Mouse (Mus musculus) heart, postnatal 0 days (tissue): ENCODE data around the gene Cela3a. TPM values are rescaled to one million over a fixed set of nuclear protein-coding genes. Genes with fewer than 3 reads are reported as not detected.

Experiments
- ATAC-seq: fragments of 200-750 bp; cut with Nextera tagmentation; 2 replicates; pipeline ENCODE4 v1.8.0; 2017; ENCODE audit warnings: low read depth, moderate number of reproducible peaks, moderate library complexity; ENCODE audit not compliant: insufficient read depth
- DNase-seq: peaks from one replicate; pipeline ENCODE4 v3.0.0-alpha.2; 2016; ENCODE audit warnings: low spot score
- H3K27ac ChIP-seq: fragments of 300-500 bp; sonication (generic); 2 replicates; pipeline ENCODE4 v1.5.1; 2014; ENCODE audit warnings: low read depth, mild to moderate bottlenecking
- H3K27me3 ChIP-seq: fragments of 300-500 bp; sonication (generic); 2 replicates; pipeline ENCODE4 v1.6.1; 2014; ENCODE audit warnings: low read length, mixed read lengths; ENCODE audit not compliant: control insufficient read depth, insufficient read depth
- H3K36me3 ChIP-seq: fragments of 300-500 bp; sonication (generic); replicated peaks from 2 replicates; pipeline ENCODE4 v1.6.1; 2014; ENCODE audit warnings: low read length, mixed read lengths; ENCODE audit not compliant: control insufficient read depth, insufficient read depth
- H3K4me1 ChIP-seq: fragments of 300-500 bp; sonication (generic); 2 replicates; pipeline ENCODE4 v1.6.1; 2014; ENCODE audit warnings: antibody characterized with exemption; ENCODE audit not compliant: control insufficient read depth, insufficient read depth
- H3K4me2 ChIP-seq: fragments of 300-500 bp; sonication (generic); 2 replicates; pipeline ENCODE4 v1.6.1; 2014; ENCODE audit warnings: low read depth, mild to moderate bottlenecking, low read length, moderate library complexity
- H3K4me3 ChIP-seq: fragments of 300-500 bp; sonication (generic); 2 replicates; pipeline ENCODE4 v1.5.1; 2014; ENCODE audit warnings: low read depth, low read length
- H3K9ac ChIP-seq: fragments of 300-500 bp; sonication (generic); replicated peaks from 2 replicates; pipeline ENCODE4 v1.6.1; 2014; ENCODE audit warnings: low read depth, low read length, mixed read lengths
- H3K9me3 ChIP-seq: fragments of 300-500 bp; sonication (generic); replicated peaks from 2 replicates; pipeline ENCODE4 v1.6.1; 2016; ENCODE audit warnings: low read length; ENCODE audit not compliant: control insufficient read depth
- CTCF ChIP-seq: IDR thresholded peaks from 2 replicates; pipeline ENCODE4 v1.5.1; 2016; ENCODE audit warnings: antibody characterized with exemption, control low read depth, low read depth
- EP300 ChIP-seq: IDR thresholded peaks from 2 replicates; pipeline ENCODE4 v1.6.1; 2016; ENCODE audit warnings: antibody characterized with exemption, low read depth
- WGBS: fragments of 180-500 bp; shearing (Covaris S2); extraction: QIAGEN DNeasy Blood & Tissue Kit; methylation state at CpG from one replicate; pipeline ENCODE4 v1.1.7; 2014; 5-methylcytosine and 5-hydroxymethylcytosine counted together
- polyA plus RNA-seq: library from polyadenylated mRNA; unstranded; fragments of >200 nt; fragmentation: Nextera tagmentation; extraction: Ambion mirVana; gene quantifications from 2 replicates; pipeline ENCODE4 v1.2.1, GENCODE M21; 2015
- total RNA-seq: library from RNA; depleted of rRNA; stranded (reverse); fragments of >200 nt; gene quantifications from 2 replicates; pipeline ENCODE4 v1.2.3, GENCODE M21; 2014; ENCODE audit warnings: low replicate concordance

Gene Cela3a
- total and polyA plus RNA-seq, 2 experiments from 2014 or later, result not detected

- peaks cover 25% of the 10 kb centered on the region for H3K4me1 ChIP-seq
- H3K36me3 ChIP-seq, result no peaks in the 10 kb centered on the region
- WGBS, result 46% methylated on average over 7 of the region's 7 CpGs
- no peak for ATAC-seq
- no peak overlapping the region for H3K4me2 ChIP-seq
- no peaks in the 10 kb centered on the region for H3K9me3 ChIP-seq
- no peak for DNase-seq
- H3K27ac ChIP-seq, result peak overlapping the region; percentile 52
- no peak overlapping the region for H3K4me3 ChIP-seq
- TF ChIP-seq EP300 (no peak), CTCF (no peak)
- H3K9ac ChIP-seq, result no peak overlapping the region
- no peaks in the 10 kb centered on the region for H3K27me3 ChIP-seq
Measured at GRCm38 (mm10) chr4:137447363-137448196, 38.0 kb upstream of the Cela3a start.

GRCm38 (mm10) chr4:137445881-137446280 lies 36.3 kb upstream of the Cela3a start:
- H3K4me1 ChIP-seq, result peaks cover 25% of the 10 kb centered on the region
- no peak overlapping the region for H3K27ac ChIP-seq
- WGBS, result 93% methylated on average over 4 of the region's 4 CpGs
- H3K36me3 ChIP-seq, result no peaks in the 10 kb centered on the region
- H3K27me3 ChIP-seq, result no peaks in the 10 kb centered on the region
- TF ChIP-seq EP300 (no peak), CTCF (no peak)
- ATAC-seq (no peak), DNase-seq (no peak)
- no peak overlapping the region for H3K4me3 ChIP-seq
- no peak overlapping the region for H3K9ac ChIP-seq
- H3K4me2 ChIP-seq, result no peak overlapping the region
- H3K9me3 ChIP-seq, result no peaks in the 10 kb centered on the region

- no peak overlapping the region for H3K27ac ChIP-seq
- 23% methylated on average over 5 of the region's 5 CpGs for WGBS
- H3K4me2 ChIP-seq, result no peak overlapping the region
- no peak overlapping the region for H3K9ac ChIP-seq
- peaks cover 10% of the 10 kb centered on the region for H3K4me1 ChIP-seq
- H3K36me3 ChIP-seq, result no peaks in the 10 kb centered on the region
- H3K4me3 ChIP-seq, result no peak overlapping the region
- no peaks in the 10 kb centered on the region for H3K27me3 ChIP-seq
- TF ChIP-seq CTCF, result peak; percentile 90
- TF ChIP-seq EP300, result no peak
- no peaks in the 10 kb centered on the region for H3K9me3 ChIP-seq
- ATAC-seq (no peak), DNase-seq (peak; percentile 61)
Measured at GRCm38 (mm10) chr4:137443625-137444024, 34.0 kb upstream of the Cela3a start.

GRCm38 (mm10) chr4:137441332-137441731 lies 31.7 kb upstream of the Cela3a start:
- Histone ChIP-seq H3K27ac (no peak overlapping the region), H3K4me1 (no peaks in the 10 kb centered on the region), H3K27me3 (no peaks in the 10 kb centered on the region), H3K9ac (no peak overlapping the region), H3K4me2 (no peak overlapping the region), H3K36me3 (no peaks in the 10 kb centered on the region), H3K9me3 (no peaks in the 10 kb centered on the region), H3K4me3 (no peak overlapping the region)
- DNase-seq (no peak), ATAC-seq (no peak)
- WGBS, result 77% methylated on average over 4 of the region's 4 CpGs
- TF ChIP-seq EP300, result no peak

- no peak overlapping the region for H3K4me3 ChIP-seq
- no peak overlapping the region for H3K9ac ChIP-seq
- ATAC-seq (no peak), DNase-seq (no peak)
- H3K4me2 ChIP-seq, result no peak overlapping the region
- no peaks in the 10 kb centered on the region for H3K9me3 ChIP-seq
- 70% methylated on average over 8 of the region's 8 CpGs for WGBS
- no peaks in the 10 kb centered on the region for H3K36me3 ChIP-seq
- H3K4me1 ChIP-seq, result no peaks in the 10 kb centered on the region
- H3K27me3 ChIP-seq, result no peaks in the 10 kb centered on the region
- no peak overlapping the region for H3K27ac ChIP-seq
- TF ChIP-seq EP300, result no peak
- no peak for TF ChIP-seq CTCF
Measured at GRCm38 (mm10) chr4:137438842-137439241, 29.3 kb upstream of the Cela3a start.
